Mouse (Mus musculus) cerebellum, adult 2 months (tissue): ENCODE measurements around the gene Zscan25.

ENCODE experiments used
- CTCF ChIP-seq: fragments of 200-500 bp; IDR thresholded peaks from 2 replicates; pipeline ENCODE4 v1.5.1; 2011; ENCODE audit warnings: low read depth, mild to moderate bottlenecking, control low read depth, low read length, moderate library complexity, borderline replicate concordance; ENCODE audit not compliant: insufficient read depth
- POLR2A ChIP-seq: fragments of 200-500 bp; IDR thresholded peaks from 2 replicates; pipeline ENCODE4 v1.6.1; 2011; ENCODE audit warnings: low read length, control low read depth, borderline replicate concordance; ENCODE audit not compliant: insufficient read depth

DNA sequence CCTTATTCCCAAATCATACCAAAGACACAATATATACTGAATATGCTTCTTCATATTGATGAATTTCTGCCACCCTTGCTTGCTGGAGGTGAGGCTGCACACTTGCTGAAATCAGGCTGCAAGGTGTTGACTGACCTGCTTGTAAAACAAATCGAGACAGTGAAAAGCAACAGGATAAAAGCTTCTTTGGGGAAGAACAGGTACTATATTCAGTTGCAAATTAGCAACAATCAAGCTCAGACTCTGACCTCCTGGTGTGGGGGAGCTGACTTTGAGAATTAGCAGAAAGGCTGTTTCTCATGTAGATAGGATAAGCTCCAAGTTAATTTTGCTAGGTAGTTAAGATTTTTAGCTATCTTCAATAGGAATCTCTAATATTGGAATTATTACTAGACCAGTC, 22.1 kb downstream of the Zscan25 start:
- TF ChIP-seq CTCF (no peak), POLR2A (no peak)
